Mouse (Mus musculus) kidney, adult 11 months (tissue): ENCODE results near the gene Snd1.
"Not testable (repeated sequence)": the region's sequence is repeated elsewhere in the genome, so short reads cannot be mapped to it uniquely, and the experiment has no call there.

Experiments
- DNase-seq: peaks from one replicate; pipeline ENCODE4 v3.0.0; 2022

Snd1 gene

DNA sequence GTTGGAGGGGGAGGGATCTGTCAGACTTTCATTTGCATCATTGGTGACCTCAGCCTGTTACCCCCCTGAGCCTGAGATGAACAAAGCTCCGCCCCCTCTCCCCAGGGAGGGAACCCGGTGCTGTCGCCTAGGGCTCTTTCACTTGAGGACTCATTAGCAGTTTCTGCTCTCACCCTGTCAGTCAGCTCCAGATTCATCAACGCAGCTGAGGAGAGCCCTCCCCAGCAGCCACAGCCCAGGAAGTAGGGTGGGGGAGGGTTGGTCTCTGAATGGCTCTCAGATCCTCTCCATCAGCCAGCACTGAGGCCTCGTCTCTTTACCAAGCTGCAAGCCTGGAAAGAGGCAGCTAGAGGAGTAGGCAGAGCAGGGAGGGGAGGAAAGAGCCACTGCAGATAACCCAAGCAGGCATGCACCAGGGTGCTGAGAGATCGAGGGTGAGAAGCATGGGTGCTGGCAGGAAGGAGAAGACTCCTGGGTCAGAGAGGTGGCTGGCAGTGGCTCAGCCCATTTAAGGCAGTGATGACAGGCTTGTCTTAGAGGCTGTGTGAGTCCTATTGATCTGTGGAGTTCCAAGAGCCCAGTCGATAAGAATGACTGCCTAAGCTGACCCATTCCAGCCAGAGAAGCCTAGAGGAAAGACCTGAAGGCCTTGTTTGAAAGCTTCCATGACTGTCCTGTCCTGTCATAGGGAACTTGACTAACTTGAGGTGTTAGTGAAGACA lies 403.2 kb downstream of the Snd1 start:
- DNase-seq, result no peak

DNA sequence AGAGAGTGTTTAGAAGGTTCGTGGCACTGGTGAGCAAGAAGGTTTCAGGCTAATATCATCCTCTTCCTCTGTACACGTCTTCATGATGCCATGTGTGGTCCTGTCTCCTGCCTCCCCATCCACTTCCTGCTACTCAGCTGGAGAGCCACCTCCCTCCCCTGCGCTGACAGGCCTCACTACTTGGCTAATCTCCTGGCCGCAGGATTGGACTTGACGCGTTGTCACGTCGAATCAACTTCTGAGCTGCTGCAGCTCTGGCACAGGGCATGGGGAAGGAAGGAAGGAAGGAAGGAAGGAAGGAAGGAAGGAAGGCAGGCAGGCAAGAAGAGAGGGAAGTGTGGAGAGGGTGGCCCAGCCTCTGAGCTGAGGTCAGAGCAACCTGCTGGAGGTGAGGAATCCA lies 404.4 kb downstream of the Snd1 start:
- DNase-seq, result no peak

DNA sequence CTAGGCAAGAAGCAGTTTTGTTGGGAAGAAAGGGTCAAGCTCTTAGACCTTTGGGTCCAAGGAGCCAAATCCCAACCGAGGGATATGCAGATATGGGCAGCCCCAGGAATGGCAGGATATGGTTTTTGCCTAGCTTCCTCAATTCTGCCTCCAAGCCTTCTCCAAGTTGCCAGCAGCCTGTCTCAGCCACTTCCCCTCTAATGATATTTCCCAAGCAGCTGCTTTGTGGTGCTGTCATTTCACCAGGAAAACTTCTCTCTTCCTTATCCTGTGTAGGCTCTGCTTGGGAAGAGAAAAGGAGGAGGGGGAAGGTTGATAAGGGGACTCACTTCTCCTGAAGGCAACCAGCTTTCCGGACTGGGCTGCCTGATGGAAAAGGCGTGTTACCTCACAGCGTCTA lies 406.0 kb downstream of the Snd1 start:
- peak; percentile 27 for DNase-seq

DNA sequence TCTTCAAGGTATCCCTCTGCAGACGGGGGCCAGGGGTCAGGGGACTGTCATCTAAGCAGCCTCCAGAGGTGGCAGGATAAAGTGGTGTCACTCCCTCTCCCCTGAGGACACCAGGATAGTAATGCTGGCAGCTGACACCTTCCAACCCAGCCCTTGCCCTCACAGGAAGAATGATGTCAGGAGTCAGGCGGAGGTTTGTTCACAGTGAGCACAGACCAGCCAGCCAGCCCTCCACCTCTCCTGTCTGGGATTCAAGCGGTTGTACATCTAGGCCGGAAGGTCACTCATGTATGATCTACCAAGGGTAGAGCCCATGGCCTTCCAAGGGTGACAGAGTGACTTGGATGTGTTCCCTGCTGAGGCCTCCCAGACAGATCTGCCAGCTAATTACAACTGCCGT lies 408.6 kb downstream of the Snd1 start:
- DNase-seq, result peak; percentile 19

- DNase-seq, result no peak
These were observed 411.9 kb downstream of the Snd1 start for GRCm38 (mm10) chr6:28886724-28887440.

DNA sequence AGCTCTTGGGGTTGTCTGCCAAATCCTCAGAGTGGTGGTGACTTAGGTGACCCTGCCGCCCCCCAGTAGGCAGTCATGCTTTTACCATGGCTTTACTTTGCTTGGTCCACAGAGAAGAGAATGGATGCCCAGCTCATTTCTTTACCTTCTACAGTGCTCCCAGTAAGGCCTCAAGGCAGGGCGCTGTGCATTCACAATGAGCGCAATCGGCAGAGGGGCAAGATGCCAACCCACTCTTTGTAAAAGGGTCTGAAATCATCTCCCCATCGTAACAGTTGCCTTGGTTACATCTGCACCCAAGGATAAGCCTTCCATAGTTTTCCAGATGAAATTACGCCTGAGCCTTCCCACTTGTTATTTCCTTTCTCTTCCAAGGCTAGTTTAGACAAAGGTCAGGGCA lies 415.5 kb downstream of the Snd1 start:
- no peak for DNase-seq

DNA sequence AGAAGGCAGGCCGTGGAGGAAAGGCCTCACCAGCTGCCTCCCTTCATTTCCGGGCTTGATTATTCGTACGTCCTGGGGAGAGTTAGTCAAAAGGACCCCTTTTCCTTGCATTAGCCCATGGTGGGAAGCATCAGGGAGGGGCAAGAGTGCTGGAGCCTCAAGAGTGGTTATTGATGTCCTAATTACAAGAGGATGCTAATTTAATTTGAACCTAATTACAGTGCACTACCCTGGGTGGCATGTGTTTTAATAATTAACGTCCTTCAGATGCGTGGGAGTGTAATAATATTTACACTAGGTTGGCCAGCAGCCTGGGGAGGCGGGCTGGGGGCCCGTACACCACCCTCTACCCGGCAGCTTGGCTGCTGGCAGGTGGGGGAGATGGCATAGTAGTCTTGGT lies 416.5 kb downstream of the Snd1 start:
- DNase-seq, result no peak

DNA sequence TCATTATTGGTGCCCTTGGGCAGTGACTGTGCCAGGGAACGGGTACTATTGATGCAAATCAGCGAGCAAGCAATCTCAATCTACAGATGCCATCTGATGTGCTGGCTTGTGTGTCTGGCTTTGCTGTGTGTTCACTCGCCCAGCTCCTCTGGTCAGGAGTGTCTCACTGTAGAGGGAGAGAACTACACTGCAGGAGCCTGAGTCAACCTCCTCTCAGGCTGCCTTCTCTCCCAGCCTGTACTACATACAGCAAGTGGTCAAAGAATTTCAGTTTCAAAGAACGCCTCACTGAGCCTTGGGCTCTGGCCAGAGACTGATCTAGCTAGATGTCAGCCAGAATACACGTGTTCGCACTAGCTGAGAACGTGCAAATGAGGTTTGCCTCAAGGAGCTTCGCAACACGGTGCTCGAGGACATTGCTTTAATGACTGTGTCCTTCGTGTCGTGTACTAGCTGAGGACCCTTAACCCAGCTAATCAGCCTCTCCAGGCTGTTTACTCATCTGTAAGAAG lies 420.1 kb downstream of the Snd1 start:
- no peak for DNase-seq

DNA sequence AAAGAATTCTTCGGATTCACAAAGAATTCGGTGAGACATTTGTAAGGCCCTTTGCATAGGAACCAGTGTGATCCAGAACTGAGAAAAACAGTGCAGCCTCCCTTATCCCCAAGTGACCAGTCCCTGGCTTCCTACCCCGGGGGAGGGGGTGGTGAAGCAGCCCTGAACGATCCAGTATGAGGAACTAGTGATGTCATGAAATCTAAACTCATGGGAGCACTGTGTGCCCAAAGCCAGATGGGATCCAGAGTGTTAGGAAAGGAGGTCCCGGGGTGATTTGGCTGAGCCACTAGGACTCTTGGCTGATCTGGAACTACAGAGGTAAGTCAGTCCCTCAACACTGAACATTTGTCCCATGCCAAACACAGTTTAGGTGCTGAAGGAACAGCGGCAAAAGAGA lies 420.8 kb downstream of the Snd1 start:
- DNase-seq, result no peak

DNA sequence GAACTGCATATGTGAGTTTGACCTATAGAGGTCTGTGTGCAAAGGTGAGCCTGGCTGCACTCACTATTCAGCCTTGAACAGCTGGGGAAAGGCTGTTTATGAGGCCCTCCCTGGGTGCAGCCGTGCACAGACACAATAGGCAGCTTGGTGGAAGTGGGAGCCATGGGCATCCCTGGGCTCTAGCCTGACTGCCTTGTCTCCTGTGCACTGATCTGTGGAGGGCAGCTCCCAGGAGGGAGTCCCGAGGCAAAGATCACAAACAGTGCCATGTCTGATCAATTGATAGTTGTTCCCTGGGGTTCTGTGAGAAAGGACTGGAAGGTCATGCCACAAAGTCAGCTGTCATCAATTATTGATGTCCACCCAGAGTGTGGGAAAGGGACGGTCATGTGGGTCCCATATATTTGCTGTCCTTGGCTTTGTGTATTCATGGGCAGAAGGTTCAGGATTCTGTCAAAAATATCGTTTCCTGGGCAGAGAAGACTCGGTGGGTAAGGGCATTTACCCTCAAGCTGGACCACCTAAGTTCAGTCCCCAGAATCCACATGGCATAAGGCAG lies 421.9 kb downstream of the Snd1 start:
- no peak for DNase-seq

- no peak for DNase-seq
These were observed 422.6 kb downstream of the Snd1 start for GRCm38 (mm10) chr6:28897326-28898085.

DNA sequence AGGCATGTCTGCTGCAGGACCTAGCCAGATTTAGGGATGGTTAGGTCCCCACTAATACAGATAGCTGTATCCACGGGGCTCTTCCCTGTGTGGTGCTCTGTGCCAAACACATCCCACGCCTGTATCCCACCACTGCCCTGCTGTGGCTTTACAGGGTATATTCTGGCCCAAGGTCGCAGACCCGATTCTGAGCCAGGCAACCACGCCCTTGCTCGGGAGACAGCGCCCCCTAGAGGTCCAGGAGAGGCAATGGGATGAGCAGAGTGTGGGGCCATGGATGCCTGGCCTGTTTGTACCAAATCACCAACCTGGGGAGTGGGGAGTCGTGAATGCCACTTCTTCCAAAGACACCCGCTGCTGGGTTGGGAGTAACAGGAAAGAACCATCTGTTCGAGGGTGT lies 423.9 kb downstream of the Snd1 start:
- DNase-seq, result no peak

DNA sequence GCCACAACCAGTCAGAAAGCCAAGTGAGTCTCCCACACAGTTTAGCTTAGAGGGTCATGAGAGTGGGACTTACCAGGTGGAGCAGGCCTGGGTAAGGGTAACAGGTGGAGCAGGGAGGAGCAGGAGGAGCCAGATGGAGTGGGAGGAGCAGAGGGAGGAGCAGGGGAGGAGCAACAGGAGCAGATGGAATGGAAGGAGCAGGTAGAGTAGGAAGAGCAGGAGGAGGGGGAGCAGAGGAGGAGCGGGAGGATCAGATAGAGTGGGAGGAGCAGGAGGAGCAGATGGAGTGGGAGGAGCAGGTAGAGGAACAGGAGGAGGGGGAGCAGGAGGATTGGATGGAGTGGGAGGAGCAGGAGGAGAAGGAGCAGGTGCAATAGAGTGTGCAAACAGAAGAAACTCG lies 427.6 kb downstream of the Snd1 start:
- DNase-seq, result no peak

DNA sequence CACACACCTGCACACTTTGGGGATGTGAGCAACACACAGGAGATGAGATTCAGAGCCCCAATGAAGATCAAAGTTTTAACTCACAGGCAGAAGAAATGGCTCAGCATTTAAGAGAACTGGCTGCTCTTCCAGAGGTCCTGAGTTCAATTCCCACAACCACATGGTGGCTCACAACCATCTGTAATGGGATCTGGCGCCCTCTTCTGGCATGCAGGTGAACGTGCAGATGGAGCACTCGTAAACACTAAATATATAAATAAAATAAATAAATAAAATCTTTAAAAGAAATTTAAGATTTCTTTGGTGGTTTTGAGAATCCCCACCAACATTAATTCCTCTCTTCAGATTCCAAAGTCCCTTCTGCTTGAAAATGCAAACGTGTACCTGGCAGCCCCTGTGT lies 429.5 kb downstream of the Snd1 start:
- DNase-seq, result no peak

- DNase-seq, result no peak
These were observed 430.4 kb downstream of the Snd1 start for GRCm38 (mm10) chr6:28905301-28905700.

GRCm38 (mm10) chr6:28909866-28910265 lies 434.9 kb downstream of the Snd1 start:
- DNase-seq, result no peak

GRCm38 (mm10) chr6:28914981-28915380 lies 440.0 kb downstream of the Snd1 start:
- no peak for DNase-seq

DNA sequence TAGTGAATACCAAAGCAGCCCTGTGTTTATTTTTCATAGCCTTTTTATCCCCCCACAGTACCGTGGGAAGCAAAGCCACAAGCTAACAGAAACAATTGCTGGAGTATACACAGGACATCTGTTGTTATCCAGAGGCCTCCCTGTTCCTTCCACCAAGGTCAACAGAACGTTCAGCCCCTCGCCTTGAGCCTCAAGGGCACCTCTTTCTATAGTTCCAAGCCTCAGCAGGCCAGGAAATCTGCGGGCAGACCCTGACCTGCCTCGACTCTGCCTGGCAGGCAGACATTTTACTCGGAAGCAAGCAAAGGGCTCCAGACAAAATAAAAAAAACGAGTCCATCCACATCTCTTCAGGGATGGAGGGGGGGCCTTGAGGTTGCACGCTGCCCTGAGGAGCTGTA lies 441.7 kb downstream of the Snd1 start:
- DNase-seq, result no peak

DNA sequence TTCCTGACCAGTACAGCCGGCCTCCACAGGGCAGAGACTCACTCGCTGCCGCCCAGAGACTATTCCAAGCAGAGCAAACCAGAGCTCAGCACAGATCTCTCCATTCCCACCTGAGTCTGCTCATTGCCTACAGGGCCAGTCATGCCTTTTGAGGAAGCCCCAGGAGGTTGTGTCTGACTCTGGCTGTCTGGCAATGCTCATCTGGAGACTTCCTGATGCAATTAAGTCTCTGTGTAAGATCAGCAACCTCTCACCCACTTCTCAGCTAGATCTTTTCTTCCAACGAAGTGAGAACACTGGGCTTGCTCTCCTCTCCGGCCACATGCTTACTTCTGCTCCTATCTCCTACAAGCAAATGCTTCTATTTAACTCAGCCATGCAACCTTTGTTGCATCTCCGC lies 444.4 kb downstream of the Snd1 start:
- no peak for DNase-seq

DNA sequence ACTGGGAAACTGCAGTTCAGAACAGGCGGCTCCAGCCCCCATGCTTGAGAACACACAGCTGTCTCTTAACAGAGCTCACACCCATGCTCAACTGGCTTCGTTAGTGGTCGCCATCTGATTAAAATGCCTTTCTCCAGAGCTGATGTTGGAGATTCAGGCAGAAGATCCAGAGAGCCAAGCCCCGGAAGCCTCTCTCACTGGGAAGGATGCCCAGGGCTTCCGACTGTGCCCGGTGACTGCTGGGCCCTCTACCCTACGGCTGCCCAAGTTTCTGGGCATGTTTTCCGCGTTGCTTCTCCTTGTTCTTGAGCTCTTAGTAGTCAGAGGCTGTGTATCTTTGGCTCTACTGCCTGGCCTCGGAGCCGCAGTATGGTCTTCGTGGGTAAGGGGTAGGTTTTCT lies 447.4 kb downstream of the Snd1 start:
- no peak for DNase-seq

- no peak for DNase-seq
These were observed 448.3 kb downstream of the Snd1 start for GRCm38 (mm10) chr6:28923091-28923824.

GRCm38 (mm10) chr6:28923837-28924236 lies 448.9 kb downstream of the Snd1 start:
- no peak for DNase-seq

DNA sequence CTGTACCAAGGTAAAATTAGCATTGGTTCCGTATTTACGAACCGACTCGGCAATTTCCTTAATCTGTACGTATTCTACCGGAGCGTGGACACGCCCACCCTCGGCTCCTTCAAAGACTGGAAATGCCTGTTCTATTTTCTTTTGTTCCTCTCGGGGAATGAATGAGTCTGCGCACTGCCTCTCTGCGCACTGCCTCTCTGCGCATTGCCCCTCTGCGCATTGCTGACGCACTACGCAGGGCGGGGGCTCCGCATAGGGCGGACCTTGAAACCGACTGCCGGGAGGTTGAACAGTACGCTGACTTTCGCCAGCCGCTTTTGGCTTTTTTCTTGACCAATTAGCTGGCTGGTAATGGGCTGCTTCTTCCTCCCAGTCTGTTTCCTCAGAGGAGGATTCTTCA lies 453.0 kb downstream of the Snd1 start:
- DNase-seq, result not testable (repeated sequence)
